Comparison of ENCODE assay signal across 8 mouse cellular contexts in the genomic region with DNA sequence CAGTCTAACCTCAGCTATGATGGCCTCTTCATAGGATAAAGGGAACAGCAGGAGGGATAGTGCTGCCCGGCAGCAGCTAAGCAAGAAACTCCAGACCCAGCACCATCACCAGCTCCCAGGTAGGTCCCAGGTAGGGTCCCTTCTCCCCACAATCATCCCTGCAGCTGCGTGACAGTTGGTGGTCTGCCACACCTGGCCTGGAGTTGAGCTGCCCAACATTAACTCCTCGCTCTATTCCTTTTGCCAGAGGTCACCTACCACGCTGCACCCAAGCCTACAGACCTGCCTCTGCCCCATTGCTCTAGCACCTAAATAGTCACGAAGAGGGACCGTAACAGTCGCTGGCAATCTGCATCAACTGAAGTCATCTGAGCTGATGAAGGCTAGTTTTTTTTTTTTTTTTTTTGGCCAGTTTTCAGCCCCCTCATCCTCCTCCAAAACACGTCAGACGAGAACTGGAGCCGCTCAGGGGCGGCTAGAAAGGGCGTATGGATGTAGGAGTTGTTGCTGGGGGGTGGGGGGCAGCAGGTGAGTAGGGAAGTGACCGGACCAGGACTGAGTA. TPM values are rescaled to one million over a fixed set of nuclear protein-coding genes. Genes with fewer than 3 reads are reported as not detected.
A peak's percentile ranks its signal among the peaks of the same experiment; 100 is the strongest.
DNase-seq lines count a peak whose midpoint lies in the region; ATAC-seq and TF ChIP-seq lines count a peak whose summit lies in the region.

No protein-coding gene starts in this region.

- H3K9me3 ChIP-seq in embryonic facial prominence, embryonic 13.5 days: no peaks in the 10 kb centered on the region
- no peaks in the 10 kb centered on the region for H3K9me3 ChIP-seq in intestine, embryonic 15.5 days
- no peaks in the 10 kb centered on the region for H3K9me3 ChIP-seq in neural tube, embryonic 13.5 days

- peak overlapping the region; percentile 82 for H3K9ac ChIP-seq in embryonic facial prominence, embryonic 13.5 days
- H3K9ac ChIP-seq in intestine, embryonic 15.5 days: no peak overlapping the region
- H3K9ac ChIP-seq in neural tube, embryonic 13.5 days: peak overlapping the region; percentile 97

- DNase-seq in layer of hippocampus, adult 2 months (ENCODE audit: low spot score in 2 of 2): no peak
- no peak for DNase-seq in layer of hippocampus, adult 11-12 months (ENCODE audit: low spot score)
- DNase-seq in ovary, postnatal 10 days (ENCODE audit: low spot score): no peak
- DNase-seq in frontal cortex, adult 2 months (ENCODE audit: extremely low spot score in 1 of 2, low spot score in 1 of 2): no peak
- no peak for DNase-seq in kidney, postnatal 25 days

- 6% methylated on average over 13 of the region's 13 CpGs for WGBS in embryonic facial prominence, embryonic 13.5 days
- 7% methylated on average over 13 of the region's 13 CpGs for WGBS in intestine, embryonic 15.5 days
- 6% methylated on average over 13 of the region's 13 CpGs for WGBS in neural tube, embryonic 13.5 days

- ATAC-seq in embryonic facial prominence, embryonic 13.5 days (ENCODE audit: insufficient number of reproducible peaks, insufficient read depth, low FRiP score, low TSS enrichment, low read depth): no peak
- no peak for ATAC-seq in intestine, embryonic 15.5 days
- ATAC-seq in neural tube, embryonic 13.5 days (ENCODE audit: low read depth): no peak

- peak overlapping the region; percentile 95 for H3K27ac ChIP-seq in layer of hippocampus, adult 2 months
- H3K27ac ChIP-seq in embryonic facial prominence, embryonic 13.5 days: peak overlapping the region; percentile 90
- 0 out of 2 replicates have a peak overlapping the region, but pooled peaks have one; percentile 86 for H3K27ac ChIP-seq in intestine, embryonic 15.5 days
- H3K27ac ChIP-seq in neural tube, embryonic 13.5 days (replicated peaks): peak overlapping the region; percentile 93

- H3K27me3 ChIP-seq in embryonic facial prominence, embryonic 13.5 days: peaks cover 9% of the 10 kb centered on the region; the same call in 1 of the 2 replicates
- peaks cover 4% of the 10 kb centered on the region for H3K27me3 ChIP-seq in intestine, embryonic 15.5 days (replicated peaks)
- peaks cover 25% of the 10 kb centered on the region for H3K27me3 ChIP-seq in neural tube, embryonic 13.5 days

- H3K4me3 ChIP-seq in layer of hippocampus, adult 2 months: peak overlapping the region; percentile 86
- H3K4me3 ChIP-seq in embryonic facial prominence, embryonic 13.5 days: peak overlapping the region; percentile 78
- peak overlapping the region; percentile 72 for H3K4me3 ChIP-seq in intestine, embryonic 15.5 days (replicated peaks)
- peak overlapping the region; percentile 92 for H3K4me3 ChIP-seq in neural tube, embryonic 13.5 days

- peak overlapping the region; percentile 84 for H3K4me2 ChIP-seq in embryonic facial prominence, embryonic 13.5 days
- H3K4me2 ChIP-seq in intestine, embryonic 15.5 days (replicated peaks): peak overlapping the region; percentile 97
- peak overlapping the region; percentile 70 for H3K4me2 ChIP-seq in neural tube, embryonic 13.5 days

- TF ChIP-seq CTCF in layer of hippocampus, adult 2 months (conservative IDR thresholded peaks at IDR 0.05): no peak

- peaks cover 27% of the 10 kb centered on the region for H3K4me1 ChIP-seq in embryonic facial prominence, embryonic 13.5 days
- H3K4me1 ChIP-seq in intestine, embryonic 15.5 days (replicated peaks): peaks cover 20% of the 10 kb centered on the region; the same call in 1 of the 2 replicates
- peaks cover 39% of the 10 kb centered on the region for H3K4me1 ChIP-seq in neural tube, embryonic 13.5 days (replicated peaks)

- H3K36me3 ChIP-seq in embryonic facial prominence, embryonic 13.5 days: no peaks in the 10 kb centered on the region
- no peaks in the 10 kb centered on the region for H3K36me3 ChIP-seq in intestine, embryonic 15.5 days
- H3K36me3 ChIP-seq in neural tube, embryonic 13.5 days: 0 out of 2 replicates have a peak, but pooled peaks cover 7% of the 10 kb centered on the region

RNA-seq across cellular contexts. Expression of gene Gpc1, which starts 0.7 kb away (rescaled TPM):
- total RNA-seq in layer of hippocampus, adult 2 months (2021): 100 to 1,000 TPM; 146 to 154 TPM
- 58.5 and 66.1 TPM in 2 replicates for polyA plus RNA-seq in embryonic facial prominence, embryonic 13.5 days (2015; fragmentation: Nextera tagmentation; extraction: Ambion mirVana)
- polyA plus RNA-seq in intestine, embryonic 15.5 days (2015; fragmentation: Nextera tagmentation; extraction: Ambion mirVana): 36.8 and 37.7 TPM in 2 replicates
- polyA plus RNA-seq in neural tube, embryonic 13.5 days (2015; fragmentation: Nextera tagmentation; extraction: Ambion mirVana): 59.4 and 64.3 TPM in 2 replicates
- polyA plus RNA-seq in frontal cortex, adult 2 months (2012; rRNA removed): 60.9 and 64.8 TPM in 2 replicates
